Mouse (Mus musculus) adrenal gland, adult (tissue): Measurements from ENCODE around the gene Tuba1b.
"Not testable (repeated sequence)": the region's sequence is repeated elsewhere in the genome, so short reads cannot be mapped to it uniquely, and the experiment has no call there.

Source experiments
- DNase-seq, 2 experiments: peaks; one replicate each; pipeline ENCODE4 v3.0.0; 2022 to 2023; ENCODE audit warnings: low spot score in 1 of 2; ENCODE audit not compliant: inconsistent age in 2 of 2

Gene Tuba1b

DNA sequence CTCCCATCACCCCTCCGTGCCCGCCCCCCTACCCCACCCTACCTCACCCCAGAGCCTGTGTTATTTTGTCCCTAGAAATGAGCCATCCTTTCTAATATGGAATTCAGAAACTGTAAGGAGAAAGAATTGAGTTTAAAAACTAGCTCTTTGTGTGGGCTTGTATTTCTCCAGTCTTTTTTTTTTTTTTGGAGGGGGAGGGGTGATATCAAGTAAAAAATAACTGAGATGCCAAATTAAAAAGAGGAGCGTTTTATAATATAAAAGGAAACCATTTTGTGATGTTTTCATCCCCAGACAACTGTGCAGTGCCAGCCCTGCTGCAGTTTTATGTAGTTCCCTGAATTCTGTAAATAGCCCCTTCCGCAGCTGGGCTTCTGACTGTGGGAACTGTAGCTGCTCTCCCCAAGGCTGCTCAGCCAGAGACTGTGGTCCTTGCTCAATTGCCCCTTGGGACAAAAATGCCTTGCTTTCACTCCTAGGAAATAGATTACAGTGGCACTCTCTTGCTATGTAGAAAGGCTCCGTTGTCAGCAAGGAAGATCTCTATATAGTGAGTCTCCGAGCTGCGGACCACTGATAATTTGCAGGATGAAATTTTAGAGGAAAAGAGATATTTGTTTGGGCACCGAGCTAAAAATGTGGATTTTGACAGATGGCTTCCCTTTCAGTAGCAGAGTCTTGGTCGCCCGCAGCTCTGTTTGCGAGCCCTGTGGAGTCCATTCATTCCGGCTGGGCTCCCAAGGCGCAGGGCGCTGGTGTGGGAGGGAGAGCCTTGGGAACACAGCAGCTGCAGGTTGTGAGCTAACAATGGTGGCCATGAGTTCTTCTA lies 20.3 kb upstream of the Tuba1b start:
- no peak for DNase-seq

DNA sequence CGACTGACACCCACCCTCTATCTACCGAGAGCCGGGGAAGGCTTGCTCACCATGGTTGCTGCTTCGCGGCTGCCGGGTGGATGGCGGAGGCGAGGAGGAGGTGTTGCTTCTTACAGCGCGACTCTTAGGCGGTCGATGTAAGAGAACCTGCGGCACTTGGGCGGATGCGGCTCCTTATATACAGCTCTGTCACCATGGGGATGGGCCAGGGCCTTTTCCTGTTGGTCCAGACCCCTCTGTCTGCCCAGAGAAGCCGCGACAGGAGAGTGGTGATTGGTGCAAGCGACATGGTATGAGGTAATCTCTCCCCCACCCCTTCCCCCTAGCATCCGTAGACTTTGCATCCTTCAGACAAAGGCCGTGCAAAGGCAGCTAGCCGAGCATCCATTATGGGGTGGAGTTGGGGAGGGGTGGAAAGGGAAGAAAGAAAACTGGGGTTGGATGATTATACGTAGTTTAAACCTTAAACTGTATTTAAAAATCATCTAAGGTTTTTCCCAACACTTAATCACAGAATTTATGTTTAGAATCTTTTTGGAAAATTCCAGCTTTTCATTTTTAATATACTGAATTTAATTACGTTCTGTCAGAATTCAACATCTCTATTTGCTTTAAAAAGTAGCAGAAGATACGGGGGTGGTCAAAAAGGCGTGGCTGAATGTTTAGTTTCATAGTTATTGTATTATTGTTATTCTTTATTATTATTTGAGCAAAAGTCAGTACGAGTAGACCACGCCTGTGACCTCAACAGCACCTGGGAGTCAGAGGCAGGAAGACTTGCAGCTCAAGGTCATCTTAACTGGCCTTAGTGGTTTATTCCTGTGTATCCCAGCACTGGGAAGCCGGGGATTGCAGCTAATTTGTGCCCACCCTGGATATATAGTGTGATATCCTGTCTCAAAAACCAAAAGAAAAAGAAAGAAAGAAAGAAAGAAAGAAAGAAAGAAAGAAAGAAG lies 19.3 kb upstream of the Tuba1b start, which contains the start of the genes Gm49450 and Tuba1a:
TSS of gene Gm49450 (minus strand) at position 151 of the 956 bp plus-strand sequence.
TSS of gene Tuba1a (minus strand) at position 303 of the 956 bp plus-strand sequence.
- DNase-seq = peak; percentile 90 to 95

DNA sequence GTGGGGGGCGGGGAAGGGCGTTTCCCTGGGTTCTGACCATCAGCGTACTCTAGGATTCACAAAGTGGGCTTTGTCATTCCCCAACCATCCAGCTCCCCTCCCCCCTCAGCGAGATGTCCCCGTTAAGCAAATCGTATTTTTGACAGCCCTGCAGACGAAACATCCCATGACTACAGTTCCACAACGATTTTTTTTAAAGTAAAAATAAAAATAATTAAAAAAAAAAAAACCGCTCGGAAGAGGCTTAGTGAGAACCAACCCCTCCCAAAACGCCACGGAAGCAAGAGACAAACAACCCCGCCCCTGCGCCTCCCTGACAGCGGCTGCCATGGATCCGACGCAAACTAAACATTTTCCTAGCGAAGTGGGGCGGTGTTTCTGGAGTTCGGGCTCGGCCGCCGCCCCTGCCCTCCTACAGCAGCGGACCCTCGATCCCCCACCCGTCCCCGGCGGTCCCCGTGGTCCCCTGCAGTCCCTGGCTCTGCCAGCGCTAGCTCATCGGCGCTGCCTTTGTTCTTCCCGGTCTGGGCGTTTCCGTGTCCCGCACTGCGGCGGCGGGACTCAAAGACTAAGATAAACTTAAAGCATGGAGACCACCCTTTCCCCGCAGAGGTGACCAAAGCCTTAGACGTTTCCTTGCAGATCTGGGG lies 18.5 kb upstream of the Tuba1b start:
- peak; percentile 77 to 94 for DNase-seq

DNA sequence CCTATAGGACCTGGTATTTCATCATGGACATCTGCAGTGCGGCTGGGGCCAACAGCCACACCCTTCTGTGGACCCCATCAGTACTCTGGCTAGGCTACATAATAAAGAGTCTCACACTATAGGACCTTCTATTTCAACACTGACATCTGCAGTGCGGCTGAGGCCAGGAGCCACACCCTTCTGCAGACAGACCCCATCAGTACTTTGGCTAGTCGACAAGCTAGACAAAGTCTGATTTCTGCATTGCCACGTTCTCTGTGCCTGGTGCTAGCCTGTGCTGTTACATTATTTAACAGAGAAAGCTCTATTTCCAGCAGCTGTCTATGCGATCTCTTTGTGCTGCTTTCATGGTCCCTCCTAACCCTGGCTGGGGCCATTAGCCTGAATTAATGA lies 17.7 kb upstream of the Tuba1b start:
- DNase-seq = no peak

DNA sequence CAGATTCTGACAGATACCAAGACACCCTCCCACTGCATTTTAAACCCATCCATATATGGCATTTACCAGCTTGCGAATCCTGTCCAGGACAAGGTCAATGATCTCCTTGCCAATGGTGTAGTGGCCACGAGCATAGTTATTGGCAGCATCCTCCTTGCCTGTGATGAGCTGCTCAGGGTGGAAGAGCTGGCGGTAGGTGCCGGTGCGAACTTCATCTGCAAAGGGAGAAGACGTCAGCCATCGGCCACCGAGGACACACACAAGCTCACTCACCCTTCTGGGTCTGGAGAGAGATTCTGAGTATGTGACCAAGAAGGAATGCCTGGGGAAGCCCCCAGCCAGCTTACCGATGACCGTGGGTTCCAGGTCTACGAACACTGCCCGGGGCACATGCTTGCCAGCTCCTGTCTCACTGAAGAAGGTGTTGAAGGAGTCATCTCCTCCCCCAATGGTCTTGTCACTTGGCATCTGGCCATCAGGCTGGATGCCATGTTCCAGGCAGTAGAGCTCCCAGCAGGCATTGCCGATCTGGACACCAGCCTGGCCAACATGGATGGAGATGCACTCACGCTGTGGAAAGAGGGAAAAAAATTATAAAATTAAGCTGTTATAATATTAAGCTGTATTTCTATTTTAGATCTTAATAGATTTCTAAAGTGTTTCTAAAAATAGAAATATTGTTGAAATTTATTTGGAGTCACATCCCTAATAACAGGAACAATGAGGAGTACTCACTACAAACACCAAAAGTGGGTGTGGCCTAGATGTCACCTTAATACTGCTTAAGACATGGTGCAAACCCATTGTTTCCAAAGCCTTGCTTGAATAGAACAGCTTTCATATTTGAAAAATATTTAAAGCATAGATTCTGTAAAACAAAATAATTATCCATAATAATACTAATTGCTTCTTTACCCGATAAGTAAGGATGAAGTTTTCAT lies 17.0 kb upstream of the Tuba1b start:
- not testable (repeated sequence) for DNase-seq

DNA sequence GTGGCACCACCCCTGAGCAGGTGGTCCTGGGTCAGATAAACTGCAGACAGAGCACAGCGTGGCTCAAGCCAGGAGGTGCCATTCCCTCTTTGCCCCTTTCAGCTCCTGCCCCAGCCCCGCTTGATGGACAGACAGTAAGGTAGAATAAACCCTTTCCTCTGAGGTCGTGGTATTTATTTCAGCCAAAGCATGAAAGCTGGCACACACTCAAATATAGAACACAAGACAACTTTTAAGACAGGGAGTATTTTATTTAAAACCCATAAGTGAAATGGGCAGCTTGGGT lies 15.2 kb upstream of the Tuba1b start:
- DNase-seq = no peak

DNA sequence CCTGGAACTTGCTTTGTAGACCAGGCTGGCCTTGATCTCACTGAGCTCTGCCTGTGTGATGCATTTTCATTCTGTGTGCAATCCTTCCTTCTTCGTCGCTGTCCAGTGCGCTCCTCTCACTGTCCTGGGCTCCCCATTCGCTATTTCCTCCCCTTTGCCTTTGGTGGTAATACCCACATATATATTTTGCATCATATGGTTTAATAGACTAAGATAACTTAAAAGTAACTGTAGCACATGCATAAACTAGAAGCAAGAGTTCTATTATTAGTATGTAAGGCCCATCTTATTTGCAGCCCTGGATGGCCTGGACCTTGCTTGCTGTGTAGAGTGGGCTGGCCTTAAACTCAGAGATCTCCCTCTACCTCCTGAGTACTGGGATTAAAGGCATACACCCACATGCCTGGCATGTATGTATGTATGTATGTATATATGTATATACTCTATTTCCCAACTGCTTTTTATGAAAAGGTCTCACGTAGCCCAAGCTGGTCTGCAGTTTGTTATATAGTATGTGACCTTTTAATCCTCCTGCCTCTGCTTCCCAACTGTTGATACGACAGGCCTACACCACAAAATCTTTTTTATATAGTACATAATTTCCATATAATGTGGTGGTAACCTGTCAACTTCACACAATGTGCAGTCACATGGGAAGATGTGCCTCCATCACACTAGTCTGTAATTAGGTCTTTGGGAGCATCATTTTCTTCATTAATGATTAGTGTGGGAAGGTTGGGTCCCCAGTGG lies 14.7 kb upstream of the Tuba1b start:
- DNase-seq = no peak

DNA sequence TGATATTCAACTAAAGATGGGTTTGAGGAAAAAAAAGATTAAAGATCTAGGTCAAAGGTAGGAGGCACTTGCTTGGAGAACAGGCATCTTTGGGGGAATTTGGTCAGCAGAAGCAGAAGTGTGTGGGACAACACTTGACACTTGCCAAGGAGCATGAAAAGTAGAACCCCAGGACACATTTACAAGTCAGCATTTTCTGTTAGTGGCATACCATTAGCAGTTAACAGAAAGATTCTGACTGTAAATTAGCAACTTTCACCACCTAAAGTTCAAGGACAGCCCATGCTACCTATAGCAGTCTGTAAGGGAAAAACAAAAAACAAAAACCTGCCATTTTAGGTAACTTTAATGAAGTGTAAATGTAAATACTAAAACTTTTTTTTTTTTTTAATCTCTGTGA lies 14.0 kb upstream of the Tuba1b start:
- no peak for DNase-seq

DNA sequence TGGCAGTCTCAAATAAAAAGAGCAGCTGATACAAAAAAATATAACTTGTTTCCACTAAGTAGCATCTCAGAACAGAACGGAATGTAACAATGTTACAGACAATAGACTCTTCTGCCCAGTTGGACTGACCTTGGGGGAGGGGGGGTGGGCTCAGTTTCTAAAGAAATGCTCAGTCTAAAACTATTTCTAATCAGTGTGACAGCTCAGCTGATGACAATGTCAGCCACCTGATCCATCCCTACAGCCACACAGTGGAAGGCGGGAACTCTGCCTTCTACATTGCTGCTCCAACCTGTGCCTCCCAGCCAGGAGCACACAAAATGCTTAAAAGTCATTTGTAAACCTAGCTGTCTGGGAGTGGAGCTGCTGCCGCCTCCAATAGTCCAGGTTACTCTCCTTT lies 13.5 kb upstream of the Tuba1b start:
- no peak for DNase-seq

DNA sequence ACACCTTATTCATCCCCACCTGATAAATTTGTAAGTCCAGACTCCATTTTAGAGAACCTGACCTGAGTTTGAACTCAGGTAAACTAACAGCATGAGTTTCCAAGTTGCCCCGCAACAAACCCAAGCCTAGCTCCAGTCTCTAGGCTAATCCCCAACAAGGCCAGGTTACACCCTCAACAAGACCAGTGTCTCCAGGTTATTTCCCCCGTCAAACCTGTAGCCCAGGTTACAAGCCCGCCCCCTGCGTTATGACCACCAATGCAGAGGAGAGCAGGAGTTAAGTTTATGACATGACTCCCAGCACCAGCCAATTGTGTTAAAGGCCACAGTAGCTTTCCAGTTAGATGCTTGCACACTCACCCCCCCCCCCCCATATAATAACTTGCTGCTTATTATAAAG lies 8.8 kb upstream of the Tuba1b start:
- DNase-seq = no peak

DNA sequence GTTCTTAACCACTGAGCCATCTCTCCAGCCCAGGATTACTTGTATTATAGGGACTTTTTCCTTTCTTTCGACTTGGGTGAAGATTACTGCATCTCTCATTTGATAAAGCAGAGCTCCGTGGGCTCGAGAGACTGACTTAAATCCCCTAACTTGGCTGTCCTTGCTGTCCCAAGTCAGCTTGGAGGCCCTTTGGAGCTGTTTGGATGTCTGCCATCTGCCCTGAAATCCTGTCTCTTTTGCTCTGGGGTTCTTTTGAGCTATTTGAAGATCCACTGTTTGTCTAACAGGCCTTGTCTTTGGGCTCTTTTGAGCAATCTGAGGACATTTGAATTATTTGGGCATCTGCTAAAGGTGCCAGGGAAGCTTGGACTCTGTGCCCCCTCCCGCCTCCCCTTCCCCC lies 7.7 kb upstream of the Tuba1b start:
- peak; percentile 42 to 75 for DNase-seq

DNA sequence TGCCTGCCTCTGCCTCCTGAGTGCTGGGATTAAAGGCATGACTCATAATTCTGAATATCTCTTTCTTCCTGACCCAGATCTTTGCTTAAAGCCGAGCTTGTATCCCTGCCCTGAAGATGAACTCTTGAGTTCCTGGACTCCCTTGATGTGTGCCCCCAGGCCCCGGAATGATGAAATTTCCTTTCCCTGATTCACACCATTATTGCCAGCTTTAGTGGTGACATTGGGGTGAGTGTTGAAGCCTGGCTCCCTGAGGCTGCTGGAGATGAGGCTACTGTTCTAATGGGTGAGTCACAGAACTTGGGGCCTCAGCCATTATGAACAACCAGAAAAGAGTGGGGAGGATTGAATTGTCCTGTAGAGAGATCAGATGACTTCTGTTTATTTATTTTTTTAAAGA lies 7.2 kb upstream of the Tuba1b start:
- no peak for DNase-seq

DNA sequence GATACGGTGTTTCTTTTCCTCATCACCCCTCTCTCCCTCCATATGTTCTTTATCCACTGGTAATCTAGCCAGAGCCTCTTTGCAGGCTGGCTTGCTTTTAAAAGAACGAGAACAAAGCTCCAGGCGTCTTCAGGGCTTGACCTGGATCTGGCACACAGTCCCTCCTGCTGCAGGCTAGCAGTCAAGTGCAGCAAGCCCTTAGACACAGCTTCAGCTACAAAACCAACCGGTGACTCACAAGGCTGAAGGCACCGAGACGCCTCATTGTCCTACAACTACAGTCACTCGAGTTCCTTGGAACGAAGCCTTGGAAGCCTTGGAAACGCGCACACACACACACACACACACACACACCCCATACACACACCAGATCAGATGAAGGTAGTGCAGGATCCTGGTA lies 6.5 kb upstream of the Tuba1b start:
- DNase-seq = peak; percentile 65 to 82

DNA sequence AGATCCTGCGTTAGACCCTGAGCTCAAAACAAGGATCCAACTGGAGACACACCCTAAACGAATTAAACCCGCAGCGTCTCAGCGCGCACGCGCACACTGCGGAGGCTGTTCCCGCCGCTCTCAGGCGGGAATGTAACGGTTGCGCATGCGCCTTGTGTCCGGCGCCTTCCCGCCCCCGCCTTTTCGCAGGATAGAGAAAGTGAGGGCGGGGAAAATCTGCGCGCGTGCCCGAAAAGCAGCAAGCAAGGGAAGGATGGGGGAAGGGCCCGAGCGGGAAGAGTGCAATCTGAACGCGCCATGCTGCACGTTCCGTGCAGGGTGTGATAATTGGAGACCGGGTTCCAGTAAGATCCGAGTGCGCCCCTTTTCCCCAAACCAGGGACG lies 540 bp downstream of the Tuba1b start:
- peak; percentile 96 to 98 for DNase-seq

DNA sequence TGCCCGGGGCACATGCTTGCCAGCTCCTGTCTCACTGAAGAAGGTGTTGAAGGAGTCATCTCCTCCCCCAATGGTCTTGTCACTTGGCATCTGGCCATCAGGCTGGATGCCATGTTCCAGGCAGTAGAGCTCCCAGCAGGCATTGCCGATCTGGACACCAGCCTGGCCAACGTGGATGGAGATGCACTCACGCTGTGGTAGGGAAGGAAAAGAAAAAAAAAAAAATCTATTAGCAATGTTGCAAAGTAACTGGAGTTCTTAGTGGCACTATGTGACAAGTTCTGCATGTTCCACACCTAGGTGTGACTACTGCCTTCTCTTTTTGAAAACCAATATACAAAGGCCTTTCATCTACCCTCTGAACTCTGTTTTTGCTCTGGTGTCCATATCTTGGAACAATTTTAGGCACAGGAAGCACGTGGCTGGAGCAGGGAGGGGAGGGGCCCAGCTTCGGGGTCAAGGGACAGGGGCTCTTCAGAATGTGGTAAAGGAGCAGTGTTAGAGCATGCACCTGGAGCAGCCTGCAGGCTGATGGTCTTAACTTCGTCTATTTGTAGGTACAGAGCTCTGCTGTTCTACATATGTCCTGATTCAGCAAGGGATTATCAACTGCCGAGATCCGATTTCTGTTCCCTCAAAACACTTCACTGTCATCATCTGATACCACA lies 1.2 kb downstream of the Tuba1b start:
- DNase-seq = peak in 1 of 2 experiments; percentile 66

DNA sequence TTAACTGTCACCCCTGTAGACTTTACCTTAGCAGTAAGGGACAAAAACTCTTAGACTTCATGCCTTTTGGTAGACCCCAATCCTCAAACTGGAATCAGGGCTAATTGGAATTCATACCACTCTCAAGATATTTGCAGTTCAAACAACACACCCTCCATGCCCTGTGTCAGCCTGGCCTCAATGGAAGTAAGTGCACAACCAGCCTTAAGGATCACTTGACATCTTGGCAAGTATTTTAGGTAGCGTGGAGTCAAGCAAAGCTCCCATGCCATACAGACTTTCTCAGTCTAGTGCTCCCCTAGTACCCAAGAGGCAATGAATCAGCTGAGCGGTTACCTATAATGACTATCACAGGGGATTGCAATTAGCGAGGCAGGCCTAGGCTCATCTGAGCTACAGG lies 3.4 kb downstream of the Tuba1b start:
- DNase-seq = no peak

DNA sequence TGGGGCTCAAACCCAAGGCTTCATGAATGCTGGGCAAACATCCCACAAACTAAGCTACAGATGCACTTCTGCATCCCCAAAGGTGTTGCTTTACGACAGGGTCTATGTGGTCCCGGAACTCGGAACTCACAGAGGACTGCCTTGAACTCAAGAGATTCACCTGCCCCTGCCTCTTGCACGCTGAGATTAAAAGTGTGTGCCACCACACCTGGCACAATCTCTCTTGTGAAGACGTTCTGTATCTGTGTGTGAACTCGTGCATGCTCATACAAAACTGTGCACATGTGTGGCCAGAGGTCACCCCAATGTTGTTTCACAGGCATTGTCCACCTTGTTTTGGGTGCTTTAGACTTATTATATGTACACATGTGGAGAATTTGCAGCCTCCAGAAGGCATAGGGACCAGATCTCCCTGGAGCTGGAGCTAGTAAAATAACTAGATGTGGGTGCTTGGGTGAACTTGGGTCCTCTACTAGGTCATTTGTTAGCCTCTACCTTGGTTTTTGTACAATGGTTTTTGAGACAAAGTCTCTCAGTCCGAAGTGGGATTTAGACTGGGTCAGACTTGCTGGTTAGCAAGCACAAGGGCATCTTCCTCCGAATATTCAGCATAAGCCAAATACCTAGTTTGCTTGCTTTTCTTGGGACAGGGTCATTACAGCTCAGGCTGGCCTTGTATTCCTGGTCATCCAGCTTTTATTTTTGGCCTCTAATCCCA lies 4.2 kb downstream of the Tuba1b start:
- DNase-seq = no peak

DNA sequence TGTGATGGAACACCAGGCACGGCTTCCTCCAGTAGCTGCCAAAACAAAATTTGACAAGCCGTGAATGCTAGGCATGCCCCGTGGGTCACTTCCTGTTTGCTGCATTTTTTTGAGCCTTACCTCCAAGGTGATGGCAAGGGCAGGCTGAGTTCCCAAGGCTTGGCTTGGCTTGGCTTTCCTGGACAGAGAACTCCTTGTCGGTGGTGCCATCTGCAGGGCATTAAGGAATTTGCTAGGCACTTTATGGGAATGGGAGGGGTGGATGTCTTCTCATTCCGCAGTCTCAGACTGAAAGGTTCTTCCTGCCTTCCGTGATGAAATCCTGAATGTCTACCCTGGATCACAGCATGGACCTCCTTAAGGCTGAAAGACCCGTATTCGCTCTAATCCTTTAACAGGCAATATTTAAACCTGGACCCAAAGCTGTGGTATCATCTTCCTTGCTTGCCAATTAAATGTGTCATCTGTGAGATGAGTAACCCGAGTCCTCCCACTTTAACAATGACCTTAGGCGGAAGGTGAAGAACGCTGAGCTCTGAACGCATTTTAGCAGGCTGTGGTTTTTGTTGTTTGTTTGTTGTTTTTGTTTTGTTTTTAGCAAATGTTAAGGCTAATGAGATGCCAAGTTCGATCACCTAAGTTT lies 5.6 kb downstream of the Tuba1b start:
- DNase-seq = peak; percentile 81 to 95
